Mouse (Mus musculus): ENCODE data around the gene Apip. TPM values are rescaled to one million over a fixed set of nuclear protein-coding genes. Genes with fewer than 3 reads are reported as not detected.

Gene Apip
- total and polyA plus RNA-seq, 2 experiments: 13.6 to 30.3 TPM

- 35% methylated on average over 5 of the region's 5 CpGs for WGBS
Observed at GRCm38 (mm10) chr2:103084451-103084850, 11.0 kb downstream of the Apip start.

DNA sequence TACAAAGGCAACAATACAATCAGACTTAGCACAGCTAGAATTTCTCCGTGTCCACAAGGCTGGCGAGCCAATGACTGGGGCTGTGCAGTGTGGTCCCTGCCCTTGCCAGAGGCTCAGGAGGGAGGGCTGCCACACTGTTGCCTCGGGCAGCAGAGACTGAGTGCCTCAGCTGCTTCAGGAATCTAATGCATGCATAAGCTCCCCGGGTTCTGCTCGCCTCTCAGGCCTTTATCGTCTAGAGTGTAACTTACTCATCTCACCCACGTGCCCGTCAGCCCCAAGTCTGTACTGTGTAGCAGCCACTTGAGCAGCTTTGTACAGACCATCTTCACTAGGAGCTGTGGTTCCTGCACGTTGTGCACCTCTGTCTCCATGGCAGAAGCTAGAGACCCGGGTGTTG is 12.2 kb downstream of the Apip start:
- no peak for DNase-seq (ENCODE audit: extremely low read depth, low read depth, low spot score)
- WGBS: 85% methylated on average over 10 of the region's 10 CpGs

More at GRCm38 (mm10) chr2:103084451-103084850, 11.0 kb downstream of the Apip start:
- DNase-seq (ENCODE audit: extremely low read depth, low read depth, low spot score): peak; percentile 36
- Histone ChIP-seq H3K9ac (ENCODE audit: low read depth, low read length) (no peak overlapping the region), H3K27ac (replicated peaks; ENCODE audit: insufficient read depth, low read depth, low read length) (no peak overlapping the region), H3K4me3 (ENCODE audit: insufficient read depth, low read depth, low read length) (no peak overlapping the region), H3K27me3 (ENCODE audit: control insufficient read depth, insufficient read depth, low read length) (no peaks in the 10 kb centered on the region), H3K79me2 (ENCODE audit: control insufficient read depth, insufficient read depth, low read length) (peaks cover 3% of the 10 kb centered on the region; the same call in 1 of the 2 replicates), H3K4me1 (ENCODE audit: control insufficient read depth, insufficient read depth, low read length) (peaks cover 17% of the 10 kb centered on the region), H3K36me3 (ENCODE audit: control insufficient read depth, insufficient read depth, low read length) (peaks cover 21% of the 10 kb centered on the region)
- TF ChIP-seq CTCF (IDR thresholded peaks at IDR 0.05; ENCODE audit: low read depth, low read length) (no peak; the same call in 1 of the 2 replicates), POLR2A (IDR thresholded peaks at IDR 0.05; ENCODE audit: extremely low read depth, insufficient read depth, low read length) (no peak)

DNA sequence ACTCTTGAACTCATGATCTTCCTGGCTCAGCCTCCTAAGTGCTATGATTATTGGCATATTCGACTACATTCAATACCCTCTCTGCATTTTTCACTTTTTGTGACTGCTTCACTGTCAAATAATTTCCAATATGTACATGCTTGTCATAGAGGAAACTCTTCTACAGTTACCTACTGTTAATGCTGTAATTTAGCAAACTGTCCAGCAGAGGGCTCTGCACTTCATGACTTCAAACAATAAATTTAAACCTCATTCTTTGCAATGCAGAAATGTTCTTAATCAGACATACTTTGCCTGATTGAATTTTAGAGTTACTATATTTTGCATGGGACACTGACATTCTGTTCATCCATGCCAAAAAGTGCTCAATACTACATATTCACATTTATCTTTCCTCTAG is 13.0 kb downstream of the Apip start:
- Histone ChIP-seq H3K79me2 (ENCODE audit: control insufficient read depth, insufficient read depth, low read length) (peaks cover 3% of the 10 kb centered on the region; the same call in 1 of the 2 replicates), H3K27me3 (ENCODE audit: control insufficient read depth, insufficient read depth, low read length) (no peaks in the 10 kb centered on the region), H3K27ac (replicated peaks; ENCODE audit: insufficient read depth, low read depth, low read length) (no peak overlapping the region), H3K4me1 (ENCODE audit: control insufficient read depth, insufficient read depth, low read length) (peaks cover 6% of the 10 kb centered on the region; the same call in 1 of the 2 replicates), H3K4me3 (ENCODE audit: insufficient read depth, low read depth, low read length) (no peak overlapping the region), H3K9ac (ENCODE audit: low read depth, low read length) (no peak overlapping the region), H3K36me3 (ENCODE audit: control insufficient read depth, insufficient read depth, low read length) (peaks cover 30% of the 10 kb centered on the region)
- 3% methylated on average over 1 of the region's 1 CpGs for WGBS
- peak; percentile 41 for DNase-seq (ENCODE audit: extremely low read depth, low read depth, low spot score)
- TF ChIP-seq CTCF (IDR thresholded peaks at IDR 0.05; ENCODE audit: low read depth, low read length): no peak
- TF ChIP-seq POLR2A (IDR thresholded peaks at IDR 0.05; ENCODE audit: extremely low read depth, insufficient read depth, low read length): no peak

More for the DNA sequence above, 12.2 kb downstream of the Apip start:
- H3K4me1 ChIP-seq (ENCODE audit: control insufficient read depth, insufficient read depth, low read length): peaks cover 12% of the 10 kb centered on the region
- peaks cover 28% of the 10 kb centered on the region for H3K36me3 ChIP-seq (ENCODE audit: control insufficient read depth, insufficient read depth, low read length)
- H3K27ac ChIP-seq (replicated peaks; ENCODE audit: insufficient read depth, low read depth, low read length): no peak overlapping the region
- H3K79me2 ChIP-seq (ENCODE audit: control insufficient read depth, insufficient read depth, low read length): peaks cover 3% of the 10 kb centered on the region; the same call in 1 of the 2 replicates
- H3K9ac ChIP-seq (ENCODE audit: low read depth, low read length): no peak overlapping the region
- no peak for TF ChIP-seq POLR2A (IDR thresholded peaks at IDR 0.05; ENCODE audit: extremely low read depth, insufficient read depth, low read length)
- TF ChIP-seq CTCF (IDR thresholded peaks at IDR 0.05; ENCODE audit: low read depth, low read length): no peak
- no peaks in the 10 kb centered on the region for H3K27me3 ChIP-seq (ENCODE audit: control insufficient read depth, insufficient read depth, low read length)
- no peak overlapping the region for H3K4me3 ChIP-seq (ENCODE audit: insufficient read depth, low read depth, low read length)

- DNase-seq (ENCODE audit: extremely low read depth, low read depth, low spot score): no peak
- H3K79me2 ChIP-seq (ENCODE audit: control insufficient read depth, insufficient read depth, low read length): peaks cover 3% of the 10 kb centered on the region; the same call in 1 of the 2 replicates
- WGBS: 98% methylated on average over 4 of the region's 4 CpGs
- no peaks in the 10 kb centered on the region for H3K27me3 ChIP-seq (ENCODE audit: control insufficient read depth, insufficient read depth, low read length)
- H3K4me3 ChIP-seq (ENCODE audit: insufficient read depth, low read depth, low read length): no peak overlapping the region
- TF ChIP-seq POLR2A (IDR thresholded peaks at IDR 0.05; ENCODE audit: extremely low read depth, insufficient read depth, low read length): no peak
- peak; percentile 32; the same call in 1 of the 2 replicates for TF ChIP-seq CTCF (IDR thresholded peaks at IDR 0.05; ENCODE audit: low read depth, low read length)
- no peak overlapping the region for H3K27ac ChIP-seq (replicated peaks; ENCODE audit: insufficient read depth, low read depth, low read length)
- H3K36me3 ChIP-seq (ENCODE audit: control insufficient read depth, insufficient read depth, low read length): peaks cover 34% of the 10 kb centered on the region
- H3K4me1 ChIP-seq (ENCODE audit: control insufficient read depth, insufficient read depth, low read length): no peaks in the 10 kb centered on the region
- H3K9ac ChIP-seq (ENCODE audit: low read depth, low read length): no peak overlapping the region
Observed at GRCm38 (mm10) chr2:103088099-103088498, 14.6 kb downstream of the Apip start.

- H3K9ac ChIP-seq (ENCODE audit: low read depth, low read length): no peak overlapping the region
- DNase-seq (ENCODE audit: extremely low read depth, low read depth, low spot score): no peak
- no peak overlapping the region for H3K4me3 ChIP-seq (ENCODE audit: insufficient read depth, low read depth, low read length)
- H3K4me1 ChIP-seq (ENCODE audit: control insufficient read depth, insufficient read depth, low read length): no peaks in the 10 kb centered on the region
- peaks cover 44% of the 10 kb centered on the region for H3K36me3 ChIP-seq (ENCODE audit: control insufficient read depth, insufficient read depth, low read length)
- H3K27ac ChIP-seq (replicated peaks; ENCODE audit: insufficient read depth, low read depth, low read length): no peak overlapping the region
- H3K27me3 ChIP-seq (ENCODE audit: control insufficient read depth, insufficient read depth, low read length): no peaks in the 10 kb centered on the region
- TF ChIP-seq CTCF (IDR thresholded peaks at IDR 0.05; ENCODE audit: low read depth, low read length): no peak
- TF ChIP-seq POLR2A (IDR thresholded peaks at IDR 0.05; ENCODE audit: extremely low read depth, insufficient read depth, low read length): no peak
- H3K79me2 ChIP-seq (ENCODE audit: control insufficient read depth, insufficient read depth, low read length): peaks cover 3% of the 10 kb centered on the region; the same call in 1 of the 2 replicates
- 88% methylated on average over 6 of the region's 6 CpGs for WGBS
Observed at GRCm38 (mm10) chr2:103089521-103089920, 16.0 kb downstream of the Apip start.

DNA sequence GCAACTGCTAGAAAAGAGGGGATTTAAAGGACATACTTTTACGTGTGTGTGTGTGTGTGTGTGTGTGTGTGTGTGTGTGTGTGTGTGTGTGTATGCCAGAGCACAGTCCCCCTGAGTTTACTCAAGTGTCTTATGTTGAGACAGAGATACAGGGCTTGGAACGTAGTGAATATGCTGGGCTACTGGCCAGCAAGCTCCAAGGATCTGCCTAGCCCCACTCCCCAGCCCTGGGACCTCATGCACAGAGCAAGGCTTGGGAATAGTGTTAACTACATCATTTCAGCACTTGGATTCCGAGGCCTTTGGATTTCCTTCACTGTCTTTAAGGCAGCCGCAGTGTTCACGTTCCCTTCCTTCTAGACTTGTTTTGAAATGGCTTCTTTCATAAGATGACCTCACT is 29.1 kb downstream of the Apip start:
- no peak for DNase-seq (ENCODE audit: extremely low read depth, low read depth, low spot score)
- Histone ChIP-seq H3K36me3 (ENCODE audit: control insufficient read depth, insufficient read depth, low read length) (peaks cover 4% of the 10 kb centered on the region), H3K9ac (ENCODE audit: low read depth, low read length) (no peak overlapping the region), H3K4me1 (ENCODE audit: control insufficient read depth, insufficient read depth, low read length) (no peaks in the 10 kb centered on the region), H3K79me2 (ENCODE audit: control insufficient read depth, insufficient read depth, low read length) (no peaks in the 10 kb centered on the region), H3K4me3 (ENCODE audit: insufficient read depth, low read depth, low read length) (no peak overlapping the region), H3K27ac (replicated peaks; ENCODE audit: insufficient read depth, low read depth, low read length) (no peak overlapping the region), H3K27me3 (ENCODE audit: control insufficient read depth, insufficient read depth, low read length) (no peaks in the 10 kb centered on the region)
- TF ChIP-seq POLR2A (IDR thresholded peaks at IDR 0.05; ENCODE audit: extremely low read depth, insufficient read depth, low read length) (no peak), CTCF (IDR thresholded peaks at IDR 0.05; ENCODE audit: low read depth, low read length) (no peak)
- 84% methylated on average over 5 of the region's 5 CpGs for WGBS

All from liver, adult 2 months (tissue).